Mouse (Mus musculus) B cell, adult (primary cell): Measurements from ENCODE around the gene Adamts20. TPM values are rescaled to one million over a fixed set of nuclear protein-coding genes. Genes with fewer than 3 reads are reported as not detected.

Experiments
- total RNA-seq: library from RNA; stranded (reverse); gene quantifications from 4 replicates; pipeline ENCODE4 v1.2.4, GENCODE M21; 2023; ENCODE audit not compliant: inconsistent age

Gene Adamts20
- not detected in 4 replicates for total RNA-seq

GRCm38 (mm10) chr15:94465318-94465717 is at the start of gene Adamts20:
TSS of gene Adamts20 (minus strand) at chr15:94465418.

Other genes starting within 250 kb of the Adamts20 start
- gene Pus7l, start 78.1 kb upstream of the Adamts20 start, total RNA-seq, result 7.1 to 11.8 TPM (median 10.1 TPM) in 4 replicates
- gene Irak4, start 78.2 kb upstream of the Adamts20 start, total RNA-seq, result 26.9 to 27.9 TPM (median 27.4 TPM) in 4 replicates
- gene Twf1, start 124.5 kb upstream of the Adamts20 start, total RNA-seq, result 39.6 to 60.5 TPM (median 53.6 TPM) in 4 replicates
- gene Tmem117, start 163.8 kb upstream of the Adamts20 start, total RNA-seq, result not detected in 4 replicates